Mouse (Mus musculus): ENCODE results near the gene Ift88.

GRCm38 (mm10) chr14:57484183-57484582 is 60.3 kb downstream of the Ift88 start:
- TF ChIP-seq CTCF (IDR thresholded peaks at IDR 0.05; ENCODE audit: control insufficient read depth, insufficient read depth, insufficient read length) (no peak), MYOG (IDR thresholded peaks at IDR 0.05; ENCODE audit: control insufficient read depth, extremely low read depth, insufficient read length) (no peak)

All from C2C12 (cell line).